Mouse (Mus musculus): ENCODE results near the gene Ppm1h. TPM values are rescaled to one million over a fixed set of nuclear protein-coding genes. Genes with fewer than 3 reads are reported as not detected.
A peak's percentile ranks its signal among the peaks of the same experiment; 100 is the strongest.

The Ppm1h gene
- total and polyA plus RNA-seq, 2 experiments from 2014 or later: 31.1 to 31.7 TPM

DNA sequence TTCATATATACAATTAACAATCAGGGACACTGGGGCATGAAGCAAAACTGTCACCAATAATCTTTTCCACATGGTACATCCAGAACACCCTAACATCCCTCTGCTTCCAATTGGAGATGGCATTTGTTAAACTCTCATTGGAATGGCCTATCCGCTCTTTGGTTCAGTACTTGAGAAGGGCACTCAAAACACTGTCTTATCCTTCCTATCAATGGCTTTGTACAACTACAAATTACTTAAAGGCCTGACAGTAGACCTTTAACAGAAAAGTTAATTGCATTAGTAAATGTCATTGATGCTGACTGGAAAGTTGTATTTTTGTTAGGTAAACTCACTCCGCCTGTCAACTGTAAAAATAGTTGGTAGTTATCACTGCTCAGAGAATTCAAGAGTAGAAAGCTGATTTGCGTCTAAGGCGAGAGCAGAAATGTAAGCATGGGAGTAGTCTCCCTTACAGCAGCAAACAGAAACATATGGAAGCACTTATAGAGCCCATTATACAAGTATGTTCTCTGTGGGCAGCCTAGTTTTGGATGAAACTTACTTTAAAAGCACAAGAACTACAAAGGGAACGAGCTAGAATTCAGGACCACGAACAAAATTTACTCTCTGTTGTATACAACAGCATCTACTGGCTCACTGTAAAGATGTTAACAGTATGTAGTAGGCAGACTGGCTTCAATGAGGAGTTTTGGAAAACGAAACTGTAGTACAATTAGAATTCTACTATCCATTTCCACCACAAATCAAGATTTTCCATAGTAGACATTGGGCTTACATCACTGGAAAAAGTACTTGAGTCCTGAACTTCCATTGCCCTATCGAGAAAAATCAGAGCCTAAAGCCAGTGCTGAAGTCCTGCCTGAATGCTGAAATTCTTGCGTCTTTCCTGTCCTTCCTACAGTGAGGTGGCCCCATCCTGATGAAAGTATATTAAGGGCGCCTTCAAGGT lies 305.3 kb downstream of the Ppm1h start:
- Histone ChIP-seq H3K27me3 (ENCODE audit: insufficient read depth, low read length) (no peaks in the 10 kb centered on the region), H3K9me3 (ENCODE audit: low read length) (no peaks in the 10 kb centered on the region), H3K27ac (ENCODE audit: low read depth, low read length) (0 out of 2 replicates have a peak overlapping the region, but pooled peaks have one; percentile 40), H3K36me3 (ENCODE audit: insufficient read depth) (0 out of 2 replicates have a peak, but pooled peaks cover 16% of the 10 kb centered on the region), H3K9ac (peak overlapping the region; percentile 90), H3K4me1 (ENCODE audit: insufficient read depth) (peaks cover 16% of the 10 kb centered on the region), H3K4me2 (ENCODE audit: low read depth) (peak overlapping the region; percentile 75), H3K4me3 (ENCODE audit: low read depth, low read length) (peak overlapping the region; percentile 83)
- WGBS: 24% methylated on average over 10 of the region's 10 CpGs
- DNase-seq (no peak), ATAC-seq (no peak)
- no peak for TF ChIP-seq CTCF (IDR thresholded peaks at IDR 0.05; ENCODE audit: low read depth)

- Histone ChIP-seq H3K9ac (peak overlapping the region; percentile 90), H3K9me3 (ENCODE audit: low read length) (no peaks in the 10 kb centered on the region), H3K4me2 (ENCODE audit: low read depth) (peak overlapping the region; percentile 75), H3K4me3 (ENCODE audit: low read depth, low read length) (peak overlapping the region; percentile 83), H3K27ac (ENCODE audit: low read depth, low read length) (peak overlapping the region; percentile 100), H3K4me1 (ENCODE audit: insufficient read depth) (peaks cover 16% of the 10 kb centered on the region), H3K27me3 (ENCODE audit: insufficient read depth, low read length) (no peaks in the 10 kb centered on the region), H3K36me3 (ENCODE audit: insufficient read depth) (0 out of 2 replicates have a peak, but pooled peaks cover 16% of the 10 kb centered on the region)
- ATAC-seq: no peak
- 3% methylated on average over 10 of the region's 10 CpGs for WGBS
- no peak for DNase-seq
- no peak for TF ChIP-seq CTCF (IDR thresholded peaks at IDR 0.05; ENCODE audit: low read depth)
Measured at GRCm38 (mm10) chr10:122984531-122985251, 306.1 kb downstream of the Ppm1h start.

GRCm38 (mm10) chr10:122985252-122985514 lies 306.6 kb downstream of the Ppm1h start:
- Histone ChIP-seq H3K4me3 (ENCODE audit: low read depth, low read length) (peak overlapping the region; percentile 83), H3K27ac (ENCODE audit: low read depth, low read length) (peak overlapping the region; percentile 100), H3K4me2 (ENCODE audit: low read depth) (peak overlapping the region; percentile 75), H3K9me3 (ENCODE audit: low read length) (no peaks in the 10 kb centered on the region), H3K4me1 (ENCODE audit: insufficient read depth) (peaks cover 16% of the 10 kb centered on the region), H3K27me3 (ENCODE audit: insufficient read depth, low read length) (no peaks in the 10 kb centered on the region), H3K9ac (peak overlapping the region; percentile 90), H3K36me3 (ENCODE audit: insufficient read depth) (0 out of 2 replicates have a peak, but pooled peaks cover 14% of the 10 kb centered on the region)
- DNase-seq (peak; percentile 60), ATAC-seq (peak; percentile 10)
- WGBS: under 1% methylated on average over 37 of the region's 37 CpGs
- no peak for TF ChIP-seq CTCF (IDR thresholded peaks at IDR 0.05; ENCODE audit: low read depth)

GRCm38 (mm10) chr10:122985515-122986319 lies 307.2 kb downstream of the Ppm1h start:
- 0% methylated on average over 46 of the region's 115 CpGs for WGBS
- Histone ChIP-seq H3K4me1 (ENCODE audit: insufficient read depth) (peaks cover 16% of the 10 kb centered on the region), H3K27me3 (ENCODE audit: insufficient read depth, low read length) (no peaks in the 10 kb centered on the region), H3K9me3 (ENCODE audit: low read length) (no peaks in the 10 kb centered on the region), H3K36me3 (ENCODE audit: insufficient read depth) (0 out of 2 replicates have a peak, but pooled peaks cover 9% of the 10 kb centered on the region), H3K27ac (ENCODE audit: low read depth, low read length) (peak overlapping the region; percentile 100), H3K4me3 (ENCODE audit: low read depth, low read length) (peak overlapping the region; percentile 83), H3K4me2 (ENCODE audit: low read depth) (peak overlapping the region; percentile 75), H3K9ac (peak overlapping the region; percentile 90)
- DNase-seq (peak; percentile 89), ATAC-seq (peak; percentile 82)
- TF ChIP-seq CTCF (IDR thresholded peaks at IDR 0.05; ENCODE audit: low read depth): no peak

DNA sequence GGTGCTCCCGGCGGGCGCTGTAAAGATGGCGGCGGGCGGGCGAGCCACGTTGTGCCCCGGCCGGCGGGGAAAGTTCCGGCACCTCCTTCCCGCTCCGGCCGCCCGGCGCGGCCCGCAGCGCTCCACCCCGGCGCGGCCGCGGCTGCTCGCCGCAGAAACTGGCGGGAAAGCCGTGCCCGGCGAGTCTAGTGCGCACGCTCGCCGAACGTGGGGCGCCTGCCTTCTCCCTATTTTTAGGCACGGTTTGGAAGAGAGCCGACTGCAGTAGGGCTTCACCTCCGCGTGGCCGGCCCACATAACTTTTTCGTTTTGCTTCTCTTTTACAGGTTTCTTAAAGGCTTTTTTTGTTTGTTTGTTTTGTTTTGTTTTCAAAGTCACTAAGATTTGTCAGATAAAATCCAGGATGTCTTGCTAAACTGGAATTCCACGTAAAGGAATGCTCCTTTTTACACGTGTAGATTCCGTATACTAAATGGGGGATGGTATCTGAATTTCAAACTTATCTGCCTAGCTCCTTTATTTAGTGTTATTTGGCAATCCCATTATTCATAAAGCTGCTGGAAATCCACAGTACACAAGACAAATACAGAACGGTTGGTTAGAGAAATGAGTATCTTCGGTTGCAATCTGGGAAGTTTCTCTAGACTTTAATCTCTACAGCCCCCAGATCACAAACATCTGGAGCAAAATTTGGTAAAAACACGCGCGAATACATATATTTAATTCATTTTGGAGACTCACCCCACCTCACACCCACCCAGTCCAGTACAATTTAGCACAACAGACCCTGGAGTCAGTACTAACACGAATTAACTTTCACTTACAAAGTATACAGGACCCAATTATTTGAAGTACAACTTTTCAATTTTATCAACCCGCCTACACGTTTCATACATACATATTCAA lies 308.0 kb downstream of the Ppm1h start:
- H3K4me1 ChIP-seq (ENCODE audit: insufficient read depth): peaks cover 20% of the 10 kb centered on the region
- 13% methylated on average over 41 of the region's 54 CpGs for WGBS
- H3K4me2 ChIP-seq (ENCODE audit: low read depth): peak overlapping the region; percentile 75
- H3K4me3 ChIP-seq (ENCODE audit: low read depth, low read length): peak overlapping the region; percentile 83
- H3K27me3 ChIP-seq (ENCODE audit: insufficient read depth, low read length): no peaks in the 10 kb centered on the region
- 0 out of 2 replicates have a peak, but pooled peaks cover under 1% of the 10 kb centered on the region for H3K36me3 ChIP-seq (ENCODE audit: insufficient read depth)
- DNase-seq: peak; percentile 79
- TF ChIP-seq CTCF (IDR thresholded peaks at IDR 0.05; ENCODE audit: low read depth): no peak
- H3K27ac ChIP-seq (ENCODE audit: low read depth, low read length): peak overlapping the region; percentile 100
- H3K9me3 ChIP-seq (ENCODE audit: low read length): no peaks in the 10 kb centered on the region
- peak overlapping the region; percentile 90 for H3K9ac ChIP-seq
- ATAC-seq: peak; percentile 54

All from forebrain, postnatal 0 days (tissue).